Mouse (Mus musculus): ENCODE measurements at regions not wholly inside any gene's neighbourhood (a gene's known extent, or its start where the extent isn't known, plus 50 kb on each side); places are given as distances from the start of the nearest gene placed in this dataset.

GRCm38 (mm10) chr4:153727896-153728422 is 229.1 kb upstream of the A430005L14Rik start:
- no peak for DNase-seq (ENCODE audit: low read depth)

GRCm38 (mm10) chr4:153738088-153738487 is 218.9 kb upstream of the A430005L14Rik start:
- DNase-seq (ENCODE audit: low read depth), result no peak

- no peak for DNase-seq (ENCODE audit: low read depth)
Observed at GRCm38 (mm10) chr4:153742241-153742640, 214.8 kb upstream of the A430005L14Rik start.

GRCm38 (mm10) chr4:153752791-153753190 is 204.2 kb upstream of the A430005L14Rik start:
- no peak for DNase-seq (ENCODE audit: low read depth)

- no peak for DNase-seq (ENCODE audit: low read depth)
Observed at GRCm38 (mm10) chr4:153758323-153758722, 198.7 kb upstream of the A430005L14Rik start.

GRCm38 (mm10) chr4:153758781-153759180 is 198.3 kb upstream of the A430005L14Rik start:
- no peak for DNase-seq (ENCODE audit: low read depth)

- DNase-seq (ENCODE audit: low read depth), result no peak
Observed at GRCm38 (mm10) chr4:153760934-153761333, 196.1 kb upstream of the A430005L14Rik start.

GRCm38 (mm10) chr4:153763413-153763812 is 193.6 kb upstream of the A430005L14Rik start:
- DNase-seq (ENCODE audit: low read depth), result no peak

- DNase-seq (ENCODE audit: low read depth), result no peak
Observed at GRCm38 (mm10) chr4:153767713-153768112, 189.3 kb upstream of the A430005L14Rik start.

- DNase-seq (ENCODE audit: low read depth), result no peak
Observed at GRCm38 (mm10) chr4:153768350-153768749, 188.7 kb upstream of the A430005L14Rik start.

- no peak for DNase-seq (ENCODE audit: low read depth)
Observed at GRCm38 (mm10) chr4:153770675-153771074, 186.4 kb upstream of the A430005L14Rik start.

GRCm38 (mm10) chr4:153780501-153780900 is 176.5 kb upstream of the A430005L14Rik start:
- DNase-seq (ENCODE audit: low read depth), result no peak

GRCm38 (mm10) chr4:153781271-153781670 is 175.8 kb upstream of the A430005L14Rik start:
- no peak for DNase-seq (ENCODE audit: low read depth)

GRCm38 (mm10) chr4:153781981-153782521 is 175.0 kb upstream of the A430005L14Rik start:
- DNase-seq (ENCODE audit: low read depth), result no peak

GRCm38 (mm10) chr4:153784401-153784800 is 172.6 kb upstream of the A430005L14Rik start:
- DNase-seq (ENCODE audit: low read depth), result no peak

GRCm38 (mm10) chr4:153785564-153785963 is 171.5 kb upstream of the A430005L14Rik start:
- no peak for DNase-seq (ENCODE audit: low read depth)

- no peak for DNase-seq (ENCODE audit: low read depth)
Observed at GRCm38 (mm10) chr4:153792307-153792706, 164.7 kb upstream of the A430005L14Rik start.

GRCm38 (mm10) chr4:153798061-153798460 is 159.0 kb upstream of the A430005L14Rik start:
- DNase-seq (ENCODE audit: low read depth), result no peak

- DNase-seq (ENCODE audit: low read depth), result no peak
Observed at GRCm38 (mm10) chr4:153805727-153806126, 151.3 kb upstream of the A430005L14Rik start.

GRCm38 (mm10) chr4:153806180-153806692 is 150.8 kb upstream of the A430005L14Rik start:
- no peak for DNase-seq (ENCODE audit: low read depth)

GRCm38 (mm10) chr4:153806820-153807436 is 150.1 kb upstream of the A430005L14Rik start:
- DNase-seq (ENCODE audit: low read depth), result no peak

GRCm38 (mm10) chr4:153812866-153813265 is 144.2 kb upstream of the A430005L14Rik start:
- no peak for DNase-seq (ENCODE audit: low read depth)

- no peak for DNase-seq (ENCODE audit: low read depth)
Observed at GRCm38 (mm10) chr4:153827914-153828313, 129.1 kb upstream of the A430005L14Rik start.

All from c-Kit-positive CD71-positive TER-119-negative erythroid progenitor cells, embryonic 14.5 days (primary cell).